Mouse (Mus musculus): ENCODE data around the gene Plscr3.

DNA sequence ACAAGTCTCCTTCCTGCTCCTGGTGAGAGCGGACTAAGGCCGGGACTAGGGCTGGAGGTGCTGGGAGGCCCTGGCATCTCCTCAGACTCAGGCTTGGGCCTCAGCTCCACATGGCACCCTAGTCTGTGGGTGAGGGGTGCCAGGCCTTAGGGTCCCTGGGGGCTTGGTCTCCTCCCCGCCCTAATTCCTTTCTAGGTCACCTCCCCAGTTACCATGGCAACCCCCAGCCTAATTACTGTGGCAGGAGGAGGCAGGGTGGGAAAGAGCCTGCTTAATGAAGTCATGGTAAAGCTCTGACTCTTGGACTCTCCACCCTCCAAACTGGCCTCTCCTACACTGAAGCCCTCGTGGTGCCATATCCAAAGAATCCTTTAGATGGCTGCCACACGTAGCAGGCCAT, 17.3 kb upstream of the Plscr3 start:
- TF ChIP-seq CTCF (IDR thresholded peaks at IDR 0.05; ENCODE audit: low read depth) (no peak), EP300 (IDR thresholded peaks at IDR 0.05; ENCODE audit: low read depth) (no peak)
